7 mouse cellular contexts compared by ENCODE assay signal in the genomic region with DNA sequence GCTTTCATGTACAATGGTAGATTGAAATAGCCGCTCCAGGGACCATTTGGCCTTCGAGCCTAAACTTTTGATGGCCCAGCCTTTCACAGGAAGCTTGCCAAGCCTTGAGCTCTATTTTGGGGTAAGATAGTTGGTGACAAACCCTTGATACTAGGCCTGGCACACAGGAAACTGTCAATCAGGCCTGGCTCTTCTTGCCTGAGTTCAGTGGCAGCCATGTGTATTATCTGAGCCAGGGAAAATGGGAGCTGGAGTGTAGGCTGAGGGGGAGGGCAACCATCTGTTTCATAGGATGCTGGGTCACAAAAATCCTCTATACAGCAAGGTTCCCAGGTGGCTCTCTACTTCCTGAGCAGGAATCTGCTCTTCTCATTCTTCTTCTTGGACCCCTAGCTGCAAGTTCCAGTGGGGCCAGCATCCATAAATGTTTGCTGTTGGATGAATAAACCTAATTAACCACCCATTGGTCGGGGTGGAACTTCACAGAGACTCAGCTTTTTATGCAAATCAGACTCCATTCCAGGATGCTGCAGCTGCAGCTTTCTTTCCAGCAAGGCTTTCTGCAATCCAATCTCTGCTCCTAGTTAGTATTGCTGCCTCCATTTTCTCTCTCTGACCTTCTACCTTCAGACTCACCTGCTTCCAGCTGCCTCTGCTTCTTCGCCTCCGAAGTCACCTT.
DNase-seq lines count a peak whose midpoint lies in the region; ATAC-seq and TF ChIP-seq lines count a peak whose summit lies in the region.

No protein-coding gene starts in this region.

- no peaks in the 10 kb centered on the region for H3K36me3 ChIP-seq in midbrain, embryonic 14.5 days (ENCODE audit: control insufficient read depth, insufficient read depth, low read length)
- no peaks in the 10 kb centered on the region for H3K36me3 ChIP-seq in midbrain, embryonic 10.5 days
- H3K36me3 ChIP-seq in hindbrain, postnatal 0 days (ENCODE audit: insufficient read depth, low read length): no peaks in the 10 kb centered on the region
- no peaks in the 10 kb centered on the region for H3K36me3 ChIP-seq in kidney, adult 2 months (ENCODE audit: control insufficient read depth, insufficient read depth, low read length)

- DNase-seq in midbrain, embryonic 14.5 days: no peak
- DNase-seq in midbrain, embryonic 10.5 days (ENCODE audit: low spot score): no peak
- peak; percentile 54 to 74 for DNase-seq in cerebellum, postnatal 14 days
- DNase-seq in hindbrain, postnatal 0 days (ENCODE audit: low spot score): peak; percentile 53
- DNase-seq in right cerebral cortex, postnatal 25 days: peak; percentile 22
- DNase-seq in ovary, postnatal 14 days (ENCODE audit: low spot score): no peak
- DNase-seq in kidney, adult 2 months: no peak

- 0 out of 2 replicates have a peak, but pooled peaks cover 2% of the 10 kb centered on the region for H3K4me1 ChIP-seq in midbrain, embryonic 14.5 days (ENCODE audit: control insufficient read depth, insufficient read depth, low read length)
- H3K4me1 ChIP-seq in midbrain, embryonic 10.5 days: peaks cover 11% of the 10 kb centered on the region
- no peaks in the 10 kb centered on the region; the same call in 1 of the 2 replicates for H3K4me1 ChIP-seq in hindbrain, postnatal 0 days (ENCODE audit: insufficient read depth, low read length)
- H3K4me1 ChIP-seq in kidney, adult 2 months (ENCODE audit: control insufficient read depth, insufficient read depth, low read length): no peaks in the 10 kb centered on the region

- WGBS in midbrain, embryonic 14.5 days: 74% methylated on average over 5 of the region's 5 CpGs
- 78% methylated on average over 5 of the region's 5 CpGs for WGBS in midbrain, embryonic 10.5 days
- WGBS in hindbrain, postnatal 0 days: 49% methylated on average over 5 of the region's 5 CpGs
- WGBS in kidney, adult 2 months: 74% methylated on average over 5 of the region's 5 CpGs

- H3K9me3 ChIP-seq in midbrain, embryonic 14.5 days (ENCODE audit: control insufficient read depth, low read length): no peaks in the 10 kb centered on the region
- H3K9me3 ChIP-seq in midbrain, embryonic 10.5 days (replicated peaks): no peaks in the 10 kb centered on the region
- H3K9me3 ChIP-seq in hindbrain, postnatal 0 days (ENCODE audit: low read length): no peaks in the 10 kb centered on the region

- no peak for TF ChIP-seq POLR2A in kidney, adult 2 months (IDR thresholded peaks at IDR 0.05; ENCODE audit: low read depth, low read length)

- no peaks in the 10 kb centered on the region for H3K27me3 ChIP-seq in midbrain, embryonic 14.5 days (ENCODE audit: control insufficient read depth, insufficient read depth, low read length)
- no peaks in the 10 kb centered on the region; the same call in 1 of the 2 replicates for H3K27me3 ChIP-seq in midbrain, embryonic 10.5 days (ENCODE audit: low read depth, poor library complexity, severe bottlenecking)
- H3K27me3 ChIP-seq in hindbrain, postnatal 0 days (ENCODE audit: insufficient read depth, low read length): no peaks in the 10 kb centered on the region
- no peaks in the 10 kb centered on the region for H3K27me3 ChIP-seq in kidney, adult 2 months (replicated peaks; ENCODE audit: control insufficient read depth, insufficient read depth, low read length)

- no peak overlapping the region for H3K4me3 ChIP-seq in midbrain, embryonic 14.5 days (replicated peaks; ENCODE audit: low read depth, low read length)
- H3K4me3 ChIP-seq in midbrain, embryonic 10.5 days: no peak overlapping the region
- no peak overlapping the region for H3K4me3 ChIP-seq in hindbrain, postnatal 0 days (ENCODE audit: low read length)
- no peak overlapping the region for H3K4me3 ChIP-seq in kidney, adult 2 months (ENCODE audit: insufficient read depth, low read depth, low read length)

- no peak; the same call in 1 of the 2 replicates for TF ChIP-seq CTCF in hindbrain, postnatal 0 days (IDR thresholded peaks at IDR 0.05; ENCODE audit: low read depth)
- TF ChIP-seq CTCF in kidney, adult 2 months (conservative IDR thresholded peaks at IDR 0.05; ENCODE audit: insufficient read depth, insufficient read length, low read depth, low read length): no peak

- no peak overlapping the region for H3K4me2 ChIP-seq in midbrain, embryonic 14.5 days (ENCODE audit: low read length)
- H3K4me2 ChIP-seq in hindbrain, postnatal 0 days (ENCODE audit: low read depth, low read length): no peak overlapping the region

- no peak overlapping the region for H3K9ac ChIP-seq in midbrain, embryonic 14.5 days (replicated peaks; ENCODE audit: low read length)
- H3K9ac ChIP-seq in hindbrain, postnatal 0 days (replicated peaks; ENCODE audit: low read length): no peak overlapping the region

- ATAC-seq in midbrain, embryonic 14.5 days (ENCODE audit: low FRiP score, low TSS enrichment): no peak; the same call in 1 of the 2 replicates
- peak; percentile 56 for ATAC-seq in hindbrain, postnatal 0 days

- 0 out of 2 replicates have a peak overlapping the region, but pooled peaks have one; percentile 6 for H3K27ac ChIP-seq in midbrain, embryonic 14.5 days (replicated peaks; ENCODE audit: low read depth, low read length)
- no peak overlapping the region for H3K27ac ChIP-seq in midbrain, embryonic 10.5 days (replicated peaks)
- no peak overlapping the region for H3K27ac ChIP-seq in hindbrain, postnatal 0 days
- no peak overlapping the region for H3K27ac ChIP-seq in kidney, adult 2 months (ENCODE audit: insufficient read depth, low read depth, low read length)

Comparison
In these comparisons a context has a peak if more than half of its experiments do, and no peak if none do; other contexts are left out.
1. DNase-seq: peak in cerebellum, postnatal 14 days (2 of 2), hindbrain, postnatal 0 days (single experiment) and right cerebral cortex, postnatal 25 days (single experiment); none in midbrain, embryonic 14.5 days (single experiment), midbrain, embryonic 10.5 days (single experiment), ovary, postnatal 14 days (single experiment) and kidney, adult 2 months (single experiment).